Mouse (Mus musculus) myocyte (in vitro differentiated cells): ENCODE measurements around the gene Mt2.

Experiments
- MAX ChIP-seq: IDR thresholded peaks from one replicate; pipeline ENCODE4 v1.6.1; 2011; ENCODE audit warnings: low read depth, mild to moderate bottlenecking, control low read depth
- MYOG ChIP-seq, 3 experiments: IDR thresholded peaks; one replicate each; pipeline ENCODE4 v1.6.1; 2011; ENCODE audit warnings: control low read depth in 2 of 3, low read depth in 2 of 3, mild to moderate bottlenecking in 2 of 3; ENCODE audit not compliant: insufficient read length in 2 of 3, control insufficient read depth in 1 of 3, insufficient read depth in 1 of 3
- POLR2A ChIP-seq: IDR thresholded peaks from one replicate; pipeline ENCODE4 v1.6.1; 2011; ENCODE audit warnings: low read depth, mild to moderate bottlenecking, control low read depth, moderate library complexity; ENCODE audit not compliant: insufficient read length
- POLR2AphosphoS2 ChIP-seq: IDR thresholded peaks from one replicate; pipeline ENCODE4 v1.6.1; 2011; ENCODE audit warnings: low read depth, control low read depth; ENCODE audit not compliant: insufficient read length
- TCF12 ChIP-seq: IDR thresholded peaks from one replicate; pipeline ENCODE4 v1.6.1; 2011; ENCODE audit warnings: mild to moderate bottlenecking, control low read depth; ENCODE audit not compliant: poor library complexity, insufficient read depth, severe bottlenecking
- USF1 ChIP-seq: IDR thresholded peaks from one replicate; pipeline ENCODE4 v1.6.1; 2011; ENCODE audit warnings: low read depth, mild to moderate bottlenecking, control low read depth, moderate library complexity

DNA sequence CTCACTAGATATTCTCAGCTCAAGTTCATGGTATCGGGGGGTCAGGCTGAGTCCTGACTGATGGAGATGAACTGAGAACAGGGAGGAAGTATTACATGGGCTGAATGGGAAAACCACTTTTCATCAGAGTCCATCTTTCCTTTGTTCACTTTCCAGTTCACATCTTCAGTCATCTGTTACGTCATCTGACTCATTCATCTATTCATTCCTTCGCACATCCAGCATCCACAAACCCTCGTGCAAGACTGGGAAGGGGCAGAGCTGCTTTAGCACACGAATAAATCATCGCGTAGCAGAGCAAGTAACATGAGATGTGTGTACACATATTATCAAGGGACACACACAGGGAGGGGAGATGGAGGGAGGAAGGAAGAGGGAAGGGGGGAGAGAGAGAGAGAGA is 36.3 kb upstream of the Mt2 start:
- TF ChIP-seq POLR2A (no peak), MAX (no peak), POLR2AphosphoS2 (no peak), TCF12 (no peak), USF1 (no peak), MYOG (IDR thresholded peaks at IDR 0.05; ENCODE audit: control insufficient read depth in 1 of 3, insufficient read depth in 1 of 3, insufficient read length in 2 of 3, low read depth in 2 of 3) (no peak)
